Mouse (Mus musculus): ENCODE measurements around the gene Grik3.
A peak's percentile ranks its signal among the peaks of the same experiment; 100 is the strongest.

The Grik3 gene

DNA sequence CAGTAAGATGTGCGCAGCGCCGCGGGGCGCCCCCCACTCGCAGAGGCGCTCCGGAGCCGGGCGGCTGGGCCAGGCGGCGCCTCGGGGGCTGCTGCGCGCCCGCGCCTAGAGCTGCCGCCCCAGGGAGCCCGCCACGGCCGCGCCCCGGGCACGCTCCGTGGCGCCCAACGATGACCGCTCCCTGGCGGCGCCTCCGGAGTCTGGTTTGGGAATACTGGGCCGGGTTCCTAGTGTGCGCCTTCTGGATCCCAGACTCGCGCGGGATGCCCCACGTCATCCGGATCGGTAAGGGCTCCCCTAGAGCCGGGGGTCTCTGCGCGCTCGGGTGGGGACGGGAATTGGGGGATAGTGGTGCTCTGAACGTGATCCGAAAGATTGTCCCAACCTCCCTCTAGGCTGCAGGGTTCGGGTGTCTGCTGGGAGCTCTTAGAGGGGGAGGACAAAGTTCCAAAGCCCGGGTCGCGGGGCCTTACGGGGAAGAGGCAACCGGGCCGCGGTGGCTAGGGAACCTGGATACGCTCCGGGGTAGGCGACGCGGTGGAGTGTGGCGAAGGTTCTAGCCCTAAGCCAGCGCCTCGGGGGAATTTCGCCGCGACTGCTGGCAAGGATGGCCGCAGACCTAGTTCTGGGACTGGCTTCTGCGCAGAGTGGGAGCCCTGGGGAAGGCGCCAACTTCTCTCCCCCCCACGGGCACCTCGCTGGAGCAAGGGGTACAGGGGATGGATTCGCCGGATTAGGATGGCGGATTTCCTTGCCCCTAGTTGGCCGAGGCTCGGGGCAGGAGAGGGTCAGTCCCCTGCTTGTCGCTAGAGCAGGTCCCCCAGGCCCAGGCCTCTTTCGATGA lies at the start of gene Grik3:
Gene Grik3, plus strand, starts transcription at position 40 of the 844 bp plus-strand sequence.
- peak; percentile 47 for DNase-seq (ENCODE audit: extremely low spot score)

- no peak for DNase-seq (ENCODE audit: extremely low spot score)
These were observed 48.7 kb upstream of the Grik3 start for GRCm38 (mm10) chr4:125441821-125442220.

DNA sequence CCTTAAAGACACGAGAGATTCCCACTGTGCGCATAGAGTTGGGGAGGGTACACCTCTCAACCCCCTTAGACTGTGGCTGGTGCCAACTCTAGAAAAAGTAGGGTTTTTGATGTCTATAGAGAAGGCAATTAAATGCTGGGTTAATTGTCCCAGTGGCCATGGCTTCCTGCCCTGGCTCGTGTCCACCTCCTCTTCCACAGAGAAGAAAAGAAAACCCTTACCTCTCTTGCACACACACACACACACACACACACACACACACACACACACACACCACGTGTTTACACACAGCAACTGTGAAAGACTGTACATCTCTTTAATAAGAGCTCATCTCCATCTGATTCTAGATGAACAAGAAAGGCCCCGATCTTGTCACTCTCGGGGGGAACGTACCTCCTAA lies 46.1 kb upstream of the Grik3 start:
- DNase-seq (ENCODE audit: extremely low spot score), result no peak

GRCm38 (mm10) chr4:125450602-125451321 lies 39.7 kb upstream of the Grik3 start:
- peak; percentile 11 for DNase-seq (ENCODE audit: extremely low spot score)

DNA sequence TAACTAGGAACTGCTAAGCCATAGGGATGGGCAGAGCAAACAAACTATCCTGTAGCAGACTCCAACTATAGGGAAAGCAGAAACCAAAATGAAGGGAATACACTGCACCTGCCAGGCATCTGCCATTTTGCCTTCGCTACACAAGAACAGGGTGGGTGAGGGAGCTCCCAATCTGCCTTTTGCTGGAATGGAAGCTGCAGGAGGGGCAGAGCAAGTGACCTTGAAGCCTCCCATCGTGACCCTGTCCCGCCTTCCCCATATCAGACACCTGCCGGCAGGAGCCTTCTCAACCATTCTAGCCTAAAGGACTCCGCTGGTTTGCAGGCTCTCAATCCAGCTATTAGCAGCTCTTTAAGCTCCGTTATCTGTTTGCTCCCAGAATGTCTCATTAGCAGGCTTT lies 38.7 kb upstream of the Grik3 start:
- no peak for DNase-seq (ENCODE audit: extremely low spot score)

DNA sequence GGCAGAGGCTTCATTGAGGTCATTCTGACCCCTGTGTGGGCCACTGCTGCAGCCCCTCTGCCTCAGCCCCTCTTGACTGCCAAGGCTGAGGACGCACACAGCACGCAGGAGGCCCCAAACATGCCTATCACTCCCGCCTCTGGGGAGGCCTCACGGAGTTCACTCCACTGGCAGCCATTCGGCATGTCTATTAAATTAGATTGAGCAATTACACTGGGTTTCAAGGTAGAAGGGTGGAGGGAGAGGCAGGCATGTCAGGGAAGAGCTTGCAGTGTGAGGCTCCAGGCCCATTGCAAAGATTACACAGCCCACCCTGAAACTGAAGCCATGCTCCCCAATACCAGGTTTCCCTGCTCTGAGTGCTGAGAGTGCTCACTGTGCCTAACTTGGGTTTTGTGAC lies 34.0 kb upstream of the Grik3 start:
- DNase-seq (ENCODE audit: extremely low spot score), result no peak

DNA sequence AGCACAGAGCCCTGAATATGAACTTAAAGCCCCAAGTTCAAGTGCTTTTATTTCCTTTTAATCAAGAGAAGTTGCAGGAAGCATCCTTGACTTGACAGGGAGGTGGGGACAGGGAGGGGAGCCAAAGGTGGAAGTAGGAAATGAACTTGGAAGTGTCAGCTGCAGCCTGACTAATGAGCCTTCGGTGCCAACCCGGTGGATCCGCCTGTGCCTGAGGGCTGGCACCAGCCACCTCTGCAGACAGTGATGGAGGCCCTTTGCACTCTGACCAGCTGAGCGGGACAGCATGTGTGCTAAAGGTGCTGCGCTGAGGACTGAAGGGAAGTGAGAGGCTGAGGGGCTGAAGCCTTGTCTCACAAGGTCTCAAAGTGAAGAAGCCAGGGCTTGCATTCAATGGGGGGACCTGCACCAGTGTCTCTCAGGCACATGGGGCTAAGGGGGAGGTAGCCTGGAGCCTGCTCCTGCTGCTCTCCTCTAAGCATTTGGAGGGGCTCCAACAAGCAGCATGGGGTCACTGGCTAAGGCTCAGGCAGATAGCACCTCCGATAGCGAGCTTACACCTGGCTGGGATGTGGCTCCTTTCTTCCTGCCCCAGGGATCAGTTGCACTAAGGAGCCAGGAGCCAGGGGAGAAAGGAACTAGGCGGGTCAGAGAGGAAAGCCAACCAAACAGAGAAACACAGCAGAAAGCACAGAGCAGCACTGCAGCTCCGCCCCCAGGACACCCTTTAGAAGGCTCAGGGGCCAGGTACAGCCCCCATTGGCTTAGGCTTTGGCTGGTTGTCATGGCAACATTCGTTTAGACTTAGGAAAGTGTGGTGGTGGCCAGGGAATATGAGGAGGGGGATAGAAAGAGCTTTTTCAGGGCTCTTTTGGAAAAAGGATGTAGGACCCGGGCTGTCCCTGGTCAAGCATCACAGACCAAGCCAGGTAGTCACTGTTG lies 33.1 kb upstream of the Grik3 start:
- no peak for DNase-seq (ENCODE audit: extremely low spot score)

DNA sequence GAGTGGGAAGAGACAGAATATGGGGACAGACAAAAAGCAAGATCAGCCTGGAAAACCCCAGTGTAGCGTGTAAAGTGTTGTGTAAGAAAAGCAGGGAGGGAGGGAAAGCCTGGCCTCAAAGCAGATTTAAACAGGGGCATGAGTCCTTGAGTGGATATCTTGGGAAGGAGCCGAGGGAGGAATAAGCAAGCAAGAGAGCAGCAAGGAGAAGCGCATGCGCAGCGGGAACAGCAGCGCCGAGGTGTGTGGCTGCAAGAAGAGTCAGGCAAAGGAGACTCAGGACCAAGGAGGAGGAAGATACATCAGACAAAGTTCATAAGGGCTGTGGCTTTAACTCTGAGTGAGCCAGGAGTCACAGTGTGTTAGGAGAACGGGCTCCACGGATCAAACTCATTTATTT lies 30.7 kb upstream of the Grik3 start:
- DNase-seq (ENCODE audit: extremely low spot score), result no peak

GRCm38 (mm10) chr4:125469711-125470372 lies 20.7 kb upstream of the Grik3 start:
- no peak for DNase-seq (ENCODE audit: extremely low spot score)

- no peak for DNase-seq (ENCODE audit: extremely low spot score)
These were observed 15.6 kb upstream of the Grik3 start for GRCm38 (mm10) chr4:125474903-125475302.

GRCm38 (mm10) chr4:125478071-125478470 lies 12.4 kb upstream of the Grik3 start:
- no peak for DNase-seq (ENCODE audit: extremely low spot score)

DNA sequence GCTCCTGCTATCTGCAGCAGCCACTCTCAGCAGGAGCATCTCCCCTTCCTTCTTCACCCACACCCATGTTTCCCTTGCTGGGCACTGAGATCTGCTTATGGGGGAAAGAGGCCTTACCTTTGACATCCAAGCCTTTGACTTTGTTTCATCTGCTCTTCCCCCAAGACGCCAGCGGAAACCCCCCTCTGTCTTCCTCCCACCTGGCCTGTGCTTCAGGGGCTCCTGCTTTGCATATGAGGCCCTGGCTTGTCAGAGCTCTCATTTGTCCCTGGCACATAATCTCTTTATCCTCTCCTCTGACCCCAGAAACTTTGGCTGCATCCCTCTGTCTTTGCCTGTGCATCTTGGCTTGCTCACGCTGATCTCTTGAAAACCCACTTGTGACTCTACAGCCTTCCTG lies 9.2 kb upstream of the Grik3 start:
- no peak for DNase-seq (ENCODE audit: extremely low spot score)

DNA sequence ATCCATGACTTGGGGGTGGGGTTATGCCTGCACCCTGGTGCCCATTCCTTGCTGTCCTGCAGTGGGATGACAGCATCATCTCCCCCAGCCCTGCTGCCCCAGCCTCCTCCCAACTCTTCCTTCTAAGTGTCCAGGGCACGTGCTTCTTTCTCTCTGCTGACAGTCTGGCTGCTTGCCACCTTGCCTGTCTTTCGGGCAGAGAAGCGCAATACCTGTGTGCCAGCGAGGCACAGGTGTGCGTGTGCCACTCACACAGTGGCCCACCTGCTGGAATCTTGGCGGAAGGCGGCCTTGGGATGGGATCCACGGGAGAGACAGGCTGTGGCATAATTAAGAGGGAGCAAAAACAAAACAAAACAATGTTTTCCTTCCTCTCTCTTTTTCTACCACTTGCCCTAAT lies 6.4 kb upstream of the Grik3 start:
- DNase-seq (ENCODE audit: extremely low spot score), result no peak

GRCm38 (mm10) chr4:125485416-125486239 lies 4.9 kb upstream of the Grik3 start:
- DNase-seq (ENCODE audit: extremely low spot score), result no peak

GRCm38 (mm10) chr4:125486616-125487015 lies 3.9 kb upstream of the Grik3 start:
- DNase-seq (ENCODE audit: extremely low spot score), result peak; percentile 32

- DNase-seq (ENCODE audit: extremely low spot score), result no peak
These were observed 3.5 kb upstream of the Grik3 start for GRCm38 (mm10) chr4:125487031-125487430.

DNA sequence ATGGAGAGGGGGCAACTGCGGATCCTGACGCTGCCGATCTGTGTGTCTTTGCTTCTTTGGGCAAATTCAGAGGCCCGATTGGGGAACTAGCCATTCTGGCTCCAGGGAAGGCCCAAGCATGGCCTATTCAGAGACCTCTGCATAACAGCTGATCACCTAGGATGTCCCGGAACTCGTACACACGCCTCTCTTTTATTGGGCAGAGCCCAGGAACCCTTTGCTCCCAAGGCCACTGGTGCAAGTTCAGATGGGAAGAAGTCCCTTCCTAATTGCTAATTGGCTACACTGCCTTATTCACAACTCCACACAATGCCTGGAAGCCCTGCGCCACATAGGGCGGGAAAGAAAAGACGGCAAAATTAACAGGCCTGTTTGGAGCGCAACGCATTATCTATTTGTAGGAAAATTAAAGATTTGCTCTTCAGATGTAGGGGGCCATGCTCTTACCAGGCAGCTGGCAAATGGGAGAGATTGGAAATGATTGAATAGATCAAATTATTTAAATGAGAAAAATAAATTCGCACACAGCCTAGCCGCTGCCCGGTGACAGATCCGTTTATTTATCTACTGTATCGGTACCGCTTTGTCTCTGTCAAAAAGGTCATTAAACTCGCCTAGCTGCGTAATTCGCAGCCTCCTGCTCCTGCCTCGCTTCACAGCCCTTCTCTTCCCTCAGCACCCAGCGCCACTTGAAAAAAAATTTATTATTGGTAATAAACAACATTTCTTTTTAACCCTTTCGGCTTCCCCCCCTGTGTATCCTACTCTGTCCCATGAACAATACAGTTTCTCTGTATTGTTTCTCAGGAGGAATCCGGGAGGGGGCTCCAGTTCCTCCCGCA lies 1.5 kb upstream of the Grik3 start:
- peak; percentile 27 for DNase-seq (ENCODE audit: extremely low spot score)

DNA sequence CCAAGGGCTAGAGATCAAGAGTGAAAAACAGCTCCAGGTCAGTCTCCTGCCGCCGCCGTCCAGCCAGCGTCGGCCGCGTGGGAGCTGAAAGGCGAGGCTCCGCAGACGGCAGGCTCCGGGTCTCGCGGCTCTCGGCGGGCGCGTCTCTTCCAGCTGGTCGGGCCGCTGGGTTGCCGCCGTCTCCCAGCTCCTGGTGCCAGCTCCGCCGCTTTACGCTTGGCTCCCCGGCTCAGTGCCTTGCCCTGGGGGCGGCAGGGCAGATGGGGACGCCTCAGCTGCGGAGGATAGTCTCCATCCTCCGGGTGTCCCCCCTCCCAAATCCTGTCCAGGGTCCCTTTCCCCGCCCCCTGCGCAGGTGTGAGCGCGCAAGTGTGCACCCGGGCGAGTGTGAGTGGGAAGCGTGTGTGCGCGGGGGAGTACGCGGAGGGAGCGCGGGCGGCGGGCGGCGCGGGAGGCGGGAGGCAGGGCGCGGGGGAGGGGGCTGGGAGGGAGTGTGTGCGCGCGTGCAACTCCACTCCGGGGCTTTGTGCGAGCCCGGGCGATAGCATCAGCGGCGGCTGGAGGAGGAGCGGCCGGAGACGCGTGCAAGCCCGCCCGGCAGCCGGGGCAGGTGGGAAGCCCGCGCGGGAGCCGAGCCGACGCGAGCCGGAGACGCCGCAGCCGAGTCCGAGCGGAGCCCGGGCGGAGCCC lies 454 bp upstream of the Grik3 start:
- DNase-seq (ENCODE audit: extremely low spot score), result peak; percentile 51

GRCm38 (mm10) chr4:125491505-125492121 lies 1.1 kb downstream of the Grik3 start:
- DNase-seq (ENCODE audit: extremely low spot score), result peak; percentile 54
